Mouse (Mus musculus): Measurements from ENCODE around the gene Abcc5. TPM values are rescaled to one million over a fixed set of nuclear protein-coding genes. Genes with fewer than 3 reads are reported as not detected.

The Abcc5 gene
- polyA plus RNA-seq (2012; rRNA removed) = 17.7 and 19.1 TPM in 2 replicates

DNA sequence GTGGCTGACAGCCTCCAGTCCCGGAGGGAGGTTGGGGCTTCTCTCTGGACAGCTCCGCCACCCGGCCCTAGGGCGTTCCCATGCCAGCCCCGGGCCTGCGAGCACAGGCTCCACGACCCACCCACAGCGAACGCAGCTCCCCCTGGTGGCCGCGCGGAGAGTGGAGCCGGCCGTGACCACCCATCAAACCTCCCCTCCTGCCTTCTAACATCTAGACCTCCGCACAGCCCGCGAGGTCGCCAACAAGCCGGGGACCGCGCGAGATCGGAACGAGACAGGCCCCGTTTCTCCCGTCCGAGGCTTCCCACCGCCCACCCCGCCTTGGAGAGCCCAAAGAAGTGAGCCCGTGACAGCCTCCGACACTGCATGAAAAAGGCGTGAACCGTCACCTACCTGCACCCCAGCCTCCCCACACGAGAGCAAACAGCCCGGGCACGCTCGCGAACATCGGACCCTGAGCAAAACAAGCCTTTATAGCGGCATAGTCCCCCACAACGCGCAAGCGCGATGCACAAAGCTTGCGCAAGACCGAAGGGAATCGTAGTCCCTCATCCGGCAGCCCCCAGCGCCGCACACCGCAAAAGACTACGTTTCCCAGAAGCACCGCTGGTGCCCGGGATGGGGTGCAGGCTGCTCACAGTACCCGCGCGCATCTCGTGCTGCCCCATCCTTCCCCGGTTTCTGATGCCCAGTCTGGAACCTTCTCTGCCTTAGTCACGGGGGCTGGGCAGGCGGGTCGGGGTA, at the start of gene Abcc5:
Gene Abcc5, minus strand, starts transcription at position 540 of the 744 bp plus-strand sequence.
- under 1% methylated on average over 62 of the region's 62 CpGs for WGBS
- Histone ChIP-seq H3K4me1 (ENCODE audit: control insufficient read depth, insufficient read depth, insufficient read length, low read length) (peaks cover 4% of the 10 kb centered on the region; the same call in 1 of the 2 replicates), H3K36me3 (ENCODE audit: control insufficient read depth, insufficient read depth, low read length) (no peaks in the 10 kb centered on the region), H3K27me3 (ENCODE audit: control insufficient read depth, insufficient read depth, low read length) (no peaks in the 10 kb centered on the region), H3K27ac (ENCODE audit: insufficient read depth, low read depth, low read length) (peak within 1 kb of the TSS; percentile 18; the same call in 1 of the 2 replicates), H3K4me3 (ENCODE audit: low read depth, low read length) (peak within 1 kb of the TSS; percentile 75)
- peak; percentile 82 for TF ChIP-seq CTCF (IDR thresholded peaks at IDR 0.05; ENCODE audit: extremely low read depth, insufficient read length, insufficient replicate concordance, low read depth, low read length)
- TF ChIP-seq POLR2A (IDR thresholded peaks at IDR 0.05; ENCODE audit: low read depth, low read length) = peak; percentile 34; the same call in 1 of the 2 replicates

DNA sequence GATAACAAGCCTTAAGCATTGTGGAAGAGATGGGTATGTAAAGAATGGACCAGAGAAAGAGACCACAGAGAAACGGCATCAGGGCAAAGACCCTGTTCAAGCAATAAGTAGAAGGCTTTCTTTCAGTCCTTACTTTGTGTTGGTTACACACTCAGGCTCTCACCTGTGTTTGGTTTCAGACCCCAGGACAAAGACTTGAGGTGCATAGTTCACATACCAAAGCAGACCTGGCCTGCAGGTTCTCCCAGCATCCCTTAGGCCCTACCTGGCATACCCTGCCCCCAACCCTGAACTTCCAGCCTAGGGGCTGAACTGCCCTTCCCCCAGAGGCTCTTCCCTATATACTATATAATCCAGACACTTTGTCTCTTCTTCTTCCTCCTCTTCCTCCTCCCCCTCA, 49.1 kb upstream of the Abcc5 start:
- H3K4me3 ChIP-seq (ENCODE audit: low read depth, low read length) = no peak overlapping the region
- H3K27ac ChIP-seq (ENCODE audit: insufficient read depth, low read depth, low read length) = no peak overlapping the region
- WGBS = 100% methylated on average over 1 of the region's 1 CpGs
- TF ChIP-seq POLR2A (IDR thresholded peaks at IDR 0.05; ENCODE audit: low read depth, low read length) = no peak
- no peak for TF ChIP-seq CTCF (IDR thresholded peaks at IDR 0.05; ENCODE audit: extremely low read depth, insufficient read length, insufficient replicate concordance, low read depth, low read length)
- H3K36me3 ChIP-seq (ENCODE audit: control insufficient read depth, insufficient read depth, low read length) = no peaks in the 10 kb centered on the region
- no peaks in the 10 kb centered on the region for H3K27me3 ChIP-seq (ENCODE audit: control insufficient read depth, insufficient read depth, low read length)
- H3K4me1 ChIP-seq (ENCODE audit: control insufficient read depth, insufficient read depth, insufficient read length, low read length) = peaks cover 6% of the 10 kb centered on the region; the same call in 1 of the 2 replicates

DNA sequence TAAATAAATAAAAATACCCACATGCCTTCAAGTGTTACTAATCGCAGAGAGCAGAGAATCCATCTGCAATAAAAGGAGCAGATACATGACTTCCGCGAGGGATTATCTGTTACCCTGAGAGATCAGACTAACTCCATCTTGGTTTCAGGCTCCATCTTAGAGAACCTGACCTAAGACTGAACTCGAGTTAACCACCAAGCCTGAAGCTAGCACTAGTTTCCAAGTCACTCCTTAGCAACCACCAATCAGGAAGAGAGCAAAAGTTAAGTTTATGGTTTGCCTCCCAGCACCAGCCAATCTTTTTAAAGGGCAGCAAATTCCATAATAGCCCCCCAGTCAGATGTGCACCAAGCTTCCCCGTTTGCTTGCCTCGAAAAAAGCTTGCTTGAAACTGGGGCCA, 48.6 kb upstream of the Abcc5 start:
- Histone ChIP-seq H3K27me3 (ENCODE audit: control insufficient read depth, insufficient read depth, low read length) (no peaks in the 10 kb centered on the region), H3K4me3 (ENCODE audit: low read depth, low read length) (no peak overlapping the region), H3K4me1 (ENCODE audit: control insufficient read depth, insufficient read depth, insufficient read length, low read length) (peaks cover 6% of the 10 kb centered on the region; the same call in 1 of the 2 replicates), H3K27ac (ENCODE audit: insufficient read depth, low read depth, low read length) (no peak overlapping the region), H3K36me3 (ENCODE audit: control insufficient read depth, insufficient read depth, low read length) (no peaks in the 10 kb centered on the region)
- WGBS = 82% methylated on average over 6 of the region's 6 CpGs
- TF ChIP-seq POLR2A (IDR thresholded peaks at IDR 0.05; ENCODE audit: low read depth, low read length) (no peak), CTCF (IDR thresholded peaks at IDR 0.05; ENCODE audit: extremely low read depth, insufficient read length, insufficient replicate concordance, low read depth, low read length) (no peak)

DNA sequence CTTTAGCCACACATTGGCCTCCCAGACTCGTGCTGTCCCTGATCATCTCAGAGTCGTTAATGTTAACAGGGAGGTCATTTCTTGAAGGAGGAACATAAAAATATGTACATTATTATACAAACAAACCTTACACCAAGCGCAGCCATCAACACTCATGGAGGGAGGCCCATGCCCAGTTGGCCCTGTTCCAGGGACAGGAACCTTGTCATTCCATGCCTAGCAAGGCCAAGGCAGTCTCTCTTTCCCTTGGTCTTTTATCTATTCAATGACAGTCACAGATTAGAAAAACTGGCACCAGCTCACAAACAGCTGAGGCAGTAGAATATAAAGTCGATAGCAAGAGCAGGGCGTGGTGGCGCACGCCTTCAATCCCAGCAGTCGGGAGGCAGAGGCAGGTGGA, 48.0 kb upstream of the Abcc5 start:
- Histone ChIP-seq H3K27me3 (ENCODE audit: control insufficient read depth, insufficient read depth, low read length) (no peaks in the 10 kb centered on the region), H3K4me3 (ENCODE audit: low read depth, low read length) (no peak overlapping the region), H3K27ac (ENCODE audit: insufficient read depth, low read depth, low read length) (no peak overlapping the region), H3K36me3 (ENCODE audit: control insufficient read depth, insufficient read depth, low read length) (no peaks in the 10 kb centered on the region), H3K4me1 (ENCODE audit: control insufficient read depth, insufficient read depth, insufficient read length, low read length) (peaks cover 6% of the 10 kb centered on the region; the same call in 1 of the 2 replicates)
- TF ChIP-seq CTCF (IDR thresholded peaks at IDR 0.05; ENCODE audit: extremely low read depth, insufficient read length, insufficient replicate concordance, low read depth, low read length) = no peak
- no peak for TF ChIP-seq POLR2A (IDR thresholded peaks at IDR 0.05; ENCODE audit: low read depth, low read length)
- WGBS = 73% methylated on average over 8 of the region's 8 CpGs

DNA sequence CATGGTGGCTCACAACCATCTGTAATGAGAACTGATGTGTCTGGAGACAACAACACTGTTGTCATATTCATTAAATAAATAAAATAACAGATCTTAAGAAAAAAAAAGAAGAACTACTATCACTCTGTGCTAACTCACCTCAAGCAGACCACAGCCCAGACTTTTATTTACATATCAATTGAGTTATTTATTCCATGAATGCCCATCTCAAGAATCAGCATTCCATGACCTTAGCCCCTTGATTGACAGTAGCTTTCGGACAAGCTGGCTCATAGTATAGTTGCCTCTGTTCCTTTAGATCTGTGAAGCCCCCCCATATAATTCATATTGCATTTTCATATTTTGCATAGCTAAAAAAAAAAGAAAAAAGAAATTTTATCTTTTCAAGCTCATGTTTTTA, 47.6 kb upstream of the Abcc5 start:
- 92% methylated on average over 1 of the region's 1 CpGs for WGBS
- Histone ChIP-seq H3K36me3 (ENCODE audit: control insufficient read depth, insufficient read depth, low read length) (no peaks in the 10 kb centered on the region), H3K4me3 (ENCODE audit: low read depth, low read length) (no peak overlapping the region)

DNA sequence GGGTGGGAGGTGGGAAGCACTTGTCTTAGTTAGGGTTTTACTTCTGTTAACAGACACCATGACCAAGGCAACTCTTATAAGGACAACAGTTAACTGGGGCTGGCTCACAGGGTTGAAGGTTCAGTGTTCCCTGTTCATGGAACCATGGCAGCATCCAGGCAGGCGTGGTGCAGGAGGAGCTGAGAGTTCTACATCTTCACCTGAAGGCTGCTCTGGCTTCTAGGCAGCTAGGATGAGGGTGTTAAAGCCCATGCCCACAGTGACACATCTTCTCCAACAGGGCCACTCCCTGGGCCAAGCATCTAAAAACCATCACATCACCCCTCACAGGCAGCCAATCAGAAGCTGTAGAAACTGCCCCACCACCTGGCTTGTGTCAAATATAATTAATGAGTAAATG, 45.5 kb upstream of the Abcc5 start:
- TF ChIP-seq CTCF (IDR thresholded peaks at IDR 0.05; ENCODE audit: extremely low read depth, insufficient read length, insufficient replicate concordance, low read depth, low read length) (no peak), POLR2A (IDR thresholded peaks at IDR 0.05; ENCODE audit: low read depth, low read length) (no peak)
- 78% methylated on average over 1 of the region's 1 CpGs for WGBS
- no peaks in the 10 kb centered on the region for H3K27me3 ChIP-seq (ENCODE audit: control insufficient read depth, insufficient read depth, low read length)
- H3K27ac ChIP-seq (ENCODE audit: insufficient read depth, low read depth, low read length) = no peak overlapping the region
- no peak overlapping the region for H3K4me3 ChIP-seq (ENCODE audit: low read depth, low read length)
- H3K4me1 ChIP-seq (ENCODE audit: control insufficient read depth, insufficient read depth, insufficient read length, low read length) = peaks cover under 1% of the 10 kb centered on the region; the same call in 1 of the 2 replicates
- H3K36me3 ChIP-seq (ENCODE audit: control insufficient read depth, insufficient read depth, low read length) = no peaks in the 10 kb centered on the region

More for the DNA sequence above, 47.6 kb upstream of the Abcc5 start:
- no peak for TF ChIP-seq CTCF (IDR thresholded peaks at IDR 0.05; ENCODE audit: extremely low read depth, insufficient read length, insufficient replicate concordance, low read depth, low read length)
- no peak for TF ChIP-seq POLR2A (IDR thresholded peaks at IDR 0.05; ENCODE audit: low read depth, low read length)
- Histone ChIP-seq H3K27me3 (ENCODE audit: control insufficient read depth, insufficient read depth, low read length) (no peaks in the 10 kb centered on the region), H3K4me1 (ENCODE audit: control insufficient read depth, insufficient read depth, insufficient read length, low read length) (peaks cover 6% of the 10 kb centered on the region; the same call in 1 of the 2 replicates), H3K27ac (ENCODE audit: insufficient read depth, low read depth, low read length) (no peak overlapping the region)

DNA sequence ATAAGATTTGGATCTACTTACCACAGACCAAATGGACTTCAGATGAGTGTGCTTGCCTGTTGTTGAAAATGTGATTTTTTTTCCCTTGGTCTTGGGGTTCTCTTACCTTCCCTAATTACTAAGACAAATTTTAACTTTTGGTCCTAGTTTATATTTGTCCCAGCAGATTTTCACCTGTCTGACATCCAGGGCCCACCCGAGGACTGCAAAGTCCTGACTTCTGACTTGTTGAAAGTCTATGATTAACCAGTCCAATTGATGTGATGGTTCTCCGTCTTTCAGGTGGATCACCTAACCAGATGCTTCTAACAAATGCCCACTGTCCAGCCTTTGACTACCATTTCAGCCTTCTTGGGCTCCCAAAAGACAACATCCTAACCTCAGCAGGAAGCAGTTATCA, 44.8 kb upstream of the Abcc5 start:
- Histone ChIP-seq H3K27me3 (ENCODE audit: control insufficient read depth, insufficient read depth, low read length) (no peaks in the 10 kb centered on the region), H3K27ac (ENCODE audit: insufficient read depth, low read depth, low read length) (no peak overlapping the region), H3K4me3 (ENCODE audit: low read depth, low read length) (no peak overlapping the region), H3K4me1 (ENCODE audit: control insufficient read depth, insufficient read depth, insufficient read length, low read length) (no peaks in the 10 kb centered on the region), H3K36me3 (ENCODE audit: control insufficient read depth, insufficient read depth, low read length) (no peaks in the 10 kb centered on the region)
- WGBS = 88% methylated on average over 2 of the region's 2 CpGs
- TF ChIP-seq POLR2A (IDR thresholded peaks at IDR 0.05; ENCODE audit: low read depth, low read length) = no peak
- no peak for TF ChIP-seq CTCF (IDR thresholded peaks at IDR 0.05; ENCODE audit: extremely low read depth, insufficient read length, insufficient replicate concordance, low read depth, low read length)
